Mouse (Mus musculus) liver, postnatal 0 days (tissue): ENCODE data around the gene Dync2li1. TPM values are rescaled to one million over a fixed set of nuclear protein-coding genes. Genes with fewer than 3 reads are reported as not detected.

Experiments
- ATAC-seq: fragments of 200-750 bp; cut with Nextera tagmentation; 2 replicates; pipeline ENCODE4 v1.8.0; 2017; ENCODE audit warnings: mild to moderate bottlenecking, moderate library complexity
- DNase-seq: peaks from one replicate; pipeline ENCODE4 v3.0.0-alpha.2; 2016
- H3K27ac ChIP-seq: fragments of 300-500 bp; sonication (generic); 2 replicates; pipeline ENCODE4 v1.5.1; 2014; ENCODE audit warnings: antibody characterized with exemption, moderate library complexity, mild to moderate bottlenecking, low read depth
- H3K27me3 ChIP-seq: fragments of 300-500 bp; sonication (generic); 2 replicates; pipeline ENCODE4 v1.6.1; 2014; ENCODE audit warnings: low read length, control low read depth, mixed read lengths; ENCODE audit not compliant: insufficient read depth
- H3K36me3 ChIP-seq: fragments of 300-500 bp; sonication (generic); replicated peaks from 2 replicates; pipeline ENCODE4 v1.6.1; 2014; ENCODE audit warnings: mild to moderate bottlenecking, control low read depth, low read length, moderate library complexity, mixed read lengths; ENCODE audit not compliant: insufficient read depth
- H3K4me1 ChIP-seq: fragments of 300-500 bp; sonication (generic); 2 replicates; pipeline ENCODE4 v1.6.1; 2014; ENCODE audit warnings: antibody characterized with exemption, mild to moderate bottlenecking, control low read depth; ENCODE audit not compliant: insufficient read depth
- H3K4me2 ChIP-seq: fragments of 300-500 bp; sonication (generic); 2 replicates; pipeline ENCODE4 v1.6.1; 2014; ENCODE audit warnings: low read depth, mild to moderate bottlenecking, low read length, moderate library complexity, mixed read lengths
- H3K4me3 ChIP-seq: fragments of 300-500 bp; sonication (generic); 2 replicates; pipeline ENCODE4 v1.5.1; 2014; ENCODE audit warnings: low read depth, low read length
- H3K9ac ChIP-seq: fragments of 300-500 bp; sonication (generic); replicated peaks from 2 replicates; pipeline ENCODE4 v1.6.1; 2014; ENCODE audit warnings: mild to moderate bottlenecking, moderate library complexity
- H3K9me3 ChIP-seq: fragments of 300-500 bp; sonication (generic); 2 replicates; pipeline ENCODE4 v1.6.1; 2016; ENCODE audit warnings: mild to moderate bottlenecking, control low read depth, low read length, mixed read lengths
- CTCF ChIP-seq: sonication (generic); IDR thresholded peaks from 2 replicates; pipeline ENCODE4 v1.5.1; 2016; ENCODE audit warnings: antibody characterized with exemption, low read depth
- EP300 ChIP-seq: IDR thresholded peaks from 2 replicates; pipeline ENCODE4 v1.6.1; 2016; ENCODE audit warnings: antibody characterized with exemption, low read depth, mild to moderate bottlenecking
- WGBS: fragments of 180-500 bp; shearing (Covaris S2); extraction: QIAGEN DNeasy Blood & Tissue Kit; methylation state at CpG from one replicate; pipeline ENCODE4 v1.1.7; 2014; ENCODE audit not compliant: insufficient replicate concordance; 5-methylcytosine and 5-hydroxymethylcytosine counted together
- polyA plus RNA-seq: library from polyadenylated mRNA; unstranded; fragments of >200 nt; fragmentation: Nextera tagmentation; extraction: Ambion mirVana; gene quantifications from 2 replicates; pipeline ENCODE4 v1.2.1, GENCODE M21; 2015

Dync2li1 gene
- polyA plus RNA-seq, 1 experiment from 2014 or later = 2.4 TPM

- H3K36me3 ChIP-seq = no peaks in the 10 kb centered on the region
- no peaks in the 10 kb centered on the region; the same call in 1 of the 2 replicates for H3K9me3 ChIP-seq
- no peak for TF ChIP-seq CTCF
- TF ChIP-seq EP300 = no peak
- DNase-seq = no peak
- 0 out of 2 replicates have a peak, but pooled peaks cover 4% of the 10 kb centered on the region for H3K4me1 ChIP-seq
- H3K9ac ChIP-seq = no peak overlapping the region
- H3K27ac ChIP-seq = no peak overlapping the region
- H3K4me2 ChIP-seq = peak overlapping the region; percentile 79
- 42% methylated on average over 9 of the region's 9 CpGs for WGBS
- H3K4me3 ChIP-seq = peak overlapping the region; percentile 54
- ATAC-seq = peak; percentile 32; the same call in 1 of the 2 replicates
- no peaks in the 10 kb centered on the region for H3K27me3 ChIP-seq
Observed at GRCm38 (mm10) chr17:84626857-84627305, 585 bp downstream of the Dync2li1 start.

- no peaks in the 10 kb centered on the region for H3K36me3 ChIP-seq
- no peak overlapping the region for H3K27ac ChIP-seq
- H3K9me3 ChIP-seq = no peaks in the 10 kb centered on the region; the same call in 1 of the 2 replicates
- no peak overlapping the region for H3K4me3 ChIP-seq
- H3K4me2 ChIP-seq = no peak overlapping the region
- TF ChIP-seq CTCF = no peak
- TF ChIP-seq EP300 = no peak
- no peaks in the 10 kb centered on the region for H3K27me3 ChIP-seq
- H3K9ac ChIP-seq = no peak overlapping the region
- 0 out of 2 replicates have a peak, but pooled peaks cover 4% of the 10 kb centered on the region for H3K4me1 ChIP-seq
- DNase-seq (no peak), ATAC-seq (no peak)
- 79% methylated on average over 10 of the region's 10 CpGs for WGBS
Observed at GRCm38 (mm10) chr17:84627721-84628120, 1.4 kb downstream of the Dync2li1 start.

- 78% methylated on average over 9 of the region's 9 CpGs for WGBS
- TF ChIP-seq EP300 = no peak
- TF ChIP-seq CTCF = no peak
Observed at GRCm38 (mm10) chr17:84628611-84629010, 2.3 kb downstream of the Dync2li1 start.

GRCm38 (mm10) chr17:84631836-84632235 lies 5.5 kb downstream of the Dync2li1 start:
- TF ChIP-seq CTCF (no peak), EP300 (no peak)
- Histone ChIP-seq H3K4me2 (no peak overlapping the region), H3K27ac (no peak overlapping the region), H3K9me3 (no peaks in the 10 kb centered on the region), H3K36me3 (no peaks in the 10 kb centered on the region), H3K4me3 (no peak overlapping the region), H3K4me1 (0 out of 2 replicates have a peak, but pooled peaks cover 2% of the 10 kb centered on the region), H3K27me3 (no peaks in the 10 kb centered on the region), H3K9ac (no peak overlapping the region)
- no peak for ATAC-seq
- WGBS = 71% methylated on average over 6 of the region's 6 CpGs
- no peak for DNase-seq

More at GRCm38 (mm10) chr17:84628611-84629010, 2.3 kb downstream of the Dync2li1 start:
- no peak overlapping the region for H3K4me2 ChIP-seq
- H3K36me3 ChIP-seq = no peaks in the 10 kb centered on the region
- H3K27me3 ChIP-seq = no peaks in the 10 kb centered on the region
- 0 out of 2 replicates have a peak, but pooled peaks cover 4% of the 10 kb centered on the region for H3K4me1 ChIP-seq
- no peak overlapping the region for H3K27ac ChIP-seq
- H3K9ac ChIP-seq = no peak overlapping the region
- no peaks in the 10 kb centered on the region; the same call in 1 of the 2 replicates for H3K9me3 ChIP-seq
- no peak overlapping the region for H3K4me3 ChIP-seq
- ATAC-seq (no peak), DNase-seq (no peak)

- H3K36me3 ChIP-seq = no peaks in the 10 kb centered on the region
- H3K4me2 ChIP-seq = peak overlapping the region; percentile 27; the same call in 1 of the 2 replicates
- DNase-seq = no peak
- H3K4me3 ChIP-seq = no peak overlapping the region
- H3K27ac ChIP-seq = peak overlapping the region; percentile 16; the same call in 1 of the 2 replicates
- TF ChIP-seq EP300 = no peak
- no peak for TF ChIP-seq CTCF
- no peaks in the 10 kb centered on the region for H3K9me3 ChIP-seq
- no peaks in the 10 kb centered on the region for H3K27me3 ChIP-seq
- WGBS = 40% methylated on average over 13 of the region's 13 CpGs
- H3K4me1 ChIP-seq = no peaks in the 10 kb centered on the region
- H3K9ac ChIP-seq = no peak overlapping the region
- no peak for ATAC-seq
Observed at GRCm38 (mm10) chr17:84633443-84633842, 7.1 kb downstream of the Dync2li1 start.

- no peak overlapping the region for H3K9ac ChIP-seq
- no peak for DNase-seq
- no peak overlapping the region for H3K27ac ChIP-seq
- no peaks in the 10 kb centered on the region for H3K36me3 ChIP-seq
- WGBS = 78% methylated on average over 8 of the region's 8 CpGs
- H3K4me2 ChIP-seq = no peak overlapping the region
- no peak for TF ChIP-seq CTCF
- TF ChIP-seq EP300 = no peak
- no peak overlapping the region for H3K4me3 ChIP-seq
- H3K27me3 ChIP-seq = no peaks in the 10 kb centered on the region
- no peaks in the 10 kb centered on the region for H3K4me1 ChIP-seq
- no peak for ATAC-seq
- no peaks in the 10 kb centered on the region for H3K9me3 ChIP-seq
Observed at GRCm38 (mm10) chr17:84636328-84636727, 10.0 kb downstream of the Dync2li1 start.

GRCm38 (mm10) chr17:84637971-84638370 lies 11.7 kb downstream of the Dync2li1 start:
- DNase-seq (no peak), ATAC-seq (no peak)
- Histone ChIP-seq H3K4me3 (no peak overlapping the region), H3K9ac (no peak overlapping the region), H3K27me3 (no peaks in the 10 kb centered on the region), H3K27ac (no peak overlapping the region), H3K4me2 (no peak overlapping the region), H3K4me1 (no peaks in the 10 kb centered on the region), H3K36me3 (no peaks in the 10 kb centered on the region), H3K9me3 (no peaks in the 10 kb centered on the region)
- no peak for TF ChIP-seq CTCF
- no peak for TF ChIP-seq EP300
- 80% methylated on average over 6 of the region's 6 CpGs for WGBS
